Mouse (Mus musculus) myocyte (in vitro differentiated cells): ENCODE data around the gene Qrich2. TPM values are rescaled to one million over a fixed set of nuclear protein-coding genes. Genes with fewer than 3 reads are reported as not detected.
A peak's percentile ranks its signal among the peaks of the same experiment; 100 is the strongest.

ENCODE experiments used
- H3K27me3 ChIP-seq: one replicate; pipeline ENCODE4 v1.6.1; 2011; ENCODE audit not compliant: control insufficient read depth, insufficient read depth, insufficient read length
- H3K36me3 ChIP-seq: one replicate; pipeline ENCODE4 v1.6.1; 2011; ENCODE audit not compliant: control insufficient read depth, insufficient read depth
- H3K4me2 ChIP-seq: one replicate; pipeline ENCODE4 v1.6.1; 2011; ENCODE audit warnings: low read depth, control low read depth
- H3K4me3 ChIP-seq: one replicate; pipeline ENCODE4 v1.5.1; 2011; ENCODE audit warnings: mild to moderate bottlenecking, control low read depth, moderate library complexity
- H3K79me2 ChIP-seq: one replicate; pipeline ENCODE4 v1.6.1; 2011; ENCODE audit not compliant: control insufficient read depth, insufficient read depth
- H3ac ChIP-seq: one replicate; pipeline ENCODE4 v1.6.1; 2011; ENCODE audit not compliant: control insufficient read depth, insufficient read length
- CEBPB ChIP-seq: IDR thresholded peaks from 2 replicates; pipeline ENCODE4 v1.6.1; 2011; ENCODE audit warnings: mild to moderate bottlenecking, moderate library complexity; ENCODE audit not compliant: poor library complexity, insufficient read depth, severe bottlenecking
- E2F4 ChIP-seq: IDR thresholded peaks from one replicate; pipeline ENCODE4 v1.6.1; 2011; ENCODE audit warnings: mild to moderate bottlenecking, control low read depth, moderate library complexity; ENCODE audit not compliant: insufficient read depth
- MAX ChIP-seq: IDR thresholded peaks from one replicate; pipeline ENCODE4 v1.6.1; 2011; ENCODE audit warnings: low read depth, mild to moderate bottlenecking, control low read depth
- MYOD1 ChIP-seq, 3 experiments: IDR thresholded peaks; one replicate each; pipeline ENCODE4 v1.6.1; 2011; ENCODE audit warnings: control low read depth in 2 of 3, low read depth in 2 of 3, mild to moderate bottlenecking in 2 of 3, moderate library complexity in 1 of 3; ENCODE audit not compliant: insufficient read length in 2 of 3, control insufficient read depth in 1 of 3
- MYOG ChIP-seq, 3 experiments: IDR thresholded peaks; one replicate each; pipeline ENCODE4 v1.6.1; 2011; ENCODE audit warnings: control low read depth in 2 of 3, low read depth in 2 of 3, mild to moderate bottlenecking in 2 of 3; ENCODE audit not compliant: insufficient read length in 2 of 3, control insufficient read depth in 1 of 3, insufficient read depth in 1 of 3
- POLR2A ChIP-seq: IDR thresholded peaks from one replicate; pipeline ENCODE4 v1.6.1; 2011; ENCODE audit warnings: low read depth, mild to moderate bottlenecking, control low read depth, moderate library complexity; ENCODE audit not compliant: insufficient read length
- POLR2AphosphoS2 ChIP-seq: IDR thresholded peaks from one replicate; pipeline ENCODE4 v1.6.1; 2011; ENCODE audit warnings: low read depth, control low read depth; ENCODE audit not compliant: insufficient read length
- REST ChIP-seq: IDR thresholded peaks from one replicate; pipeline ENCODE4 v1.6.1; 2011; ENCODE audit warnings: mild to moderate bottlenecking, control low read depth, moderate library complexity; ENCODE audit not compliant: insufficient read depth, insufficient read length
- SRF ChIP-seq: IDR thresholded peaks from one replicate; pipeline ENCODE4 v1.6.1; 2011; ENCODE audit warnings: low read depth; ENCODE audit not compliant: control insufficient read depth, insufficient read length
- TCF12 ChIP-seq: IDR thresholded peaks from one replicate; pipeline ENCODE4 v1.6.1; 2011; ENCODE audit warnings: mild to moderate bottlenecking, control low read depth; ENCODE audit not compliant: poor library complexity, insufficient read depth, severe bottlenecking
- TCF3 ChIP-seq: IDR thresholded peaks from one replicate; pipeline ENCODE4 v1.6.1; 2011; ENCODE audit warnings: low read depth, control low read depth; ENCODE audit not compliant: insufficient read length
- USF1 ChIP-seq: IDR thresholded peaks from one replicate; pipeline ENCODE4 v1.6.1; 2011; ENCODE audit warnings: low read depth, mild to moderate bottlenecking, control low read depth, moderate library complexity
- polyA plus RNA-seq: library from polyadenylated mRNA; unstranded; fragments of >200 nt; fragmentation: generic; extraction: Trizol; gene quantifications from one replicate; pipeline ENCODE4 v1.2.1, GENCODE M21; 2012; ENCODE audit warnings: missing spikeins

Gene Qrich2
- polyA plus RNA-seq, 1 experiment: not detected

- Histone ChIP-seq H3ac (no peak overlapping the region), H3K79me2 (no peaks in the 10 kb centered on the region), H3K36me3 (no peaks in the 10 kb centered on the region), H3K27me3 (peaks cover 18% of the 10 kb centered on the region), H3K4me2 (no peak overlapping the region), H3K4me3 (no peak overlapping the region)
- TF ChIP-seq CEBPB: no peak
- TF ChIP-seq POLR2AphosphoS2: no peak
- no peak for TF ChIP-seq POLR2A
- no peak for TF ChIP-seq TCF12
- TF ChIP-seq SRF: no peak
- TF ChIP-seq REST: no peak
- no peak for TF ChIP-seq MAX
- TF ChIP-seq TCF3: no peak
- no peak for TF ChIP-seq USF1
- TF ChIP-seq MYOD1 (IDR thresholded peaks at IDR 0.05; ENCODE audit: control insufficient read depth in 1 of 3, insufficient read length in 2 of 3, low read depth in 2 of 3): no peak
- no peak for TF ChIP-seq E2F4
- no peak for TF ChIP-seq MYOG (IDR thresholded peaks at IDR 0.05; ENCODE audit: control insufficient read depth in 1 of 3, insufficient read depth in 1 of 3, insufficient read length in 2 of 3, low read depth in 2 of 3)
Observed at GRCm38 (mm10) chr11:116443311-116443710, 22.7 kb downstream of the Qrich2 start.

- H3K36me3 ChIP-seq: no peaks in the 10 kb centered on the region
- H3ac ChIP-seq: no peak overlapping the region
- peak; percentile 19 for TF ChIP-seq POLR2A
- TF ChIP-seq REST: no peak
- TF ChIP-seq MYOG (IDR thresholded peaks at IDR 0.05; ENCODE audit: control insufficient read depth in 1 of 3, insufficient read depth in 1 of 3, insufficient read length in 2 of 3, low read depth in 2 of 3): peak in 2 of 3 experiments; percentile 46 to 72
- peak; percentile 8 for TF ChIP-seq TCF3
- TF ChIP-seq MYOD1 (IDR thresholded peaks at IDR 0.05; ENCODE audit: control insufficient read depth in 1 of 3, insufficient read length in 2 of 3, low read depth in 2 of 3): peak in 2 of 3 experiments; percentile 54 to 66
- TF ChIP-seq CEBPB: no peak
- TF ChIP-seq SRF: no peak
- TF ChIP-seq USF1: no peak
- no peak overlapping the region for H3K4me2 ChIP-seq
- H3K27me3 ChIP-seq: peaks cover 13% of the 10 kb centered on the region
- H3K79me2 ChIP-seq: no peaks in the 10 kb centered on the region
- no peak overlapping the region for H3K4me3 ChIP-seq
Observed at GRCm38 (mm10) chr11:116442867-116443177, 23.2 kb downstream of the Qrich2 start.

- Histone ChIP-seq H3K36me3 (no peaks in the 10 kb centered on the region), H3K4me2 (no peak overlapping the region), H3K27me3 (peaks cover 8% of the 10 kb centered on the region), H3K4me3 (no peak overlapping the region), H3ac (no peak overlapping the region), H3K79me2 (no peaks in the 10 kb centered on the region)
- TF ChIP-seq TCF12 (no peak), MYOG (IDR thresholded peaks at IDR 0.05; ENCODE audit: control insufficient read depth in 1 of 3, insufficient read depth in 1 of 3, insufficient read length in 2 of 3, low read depth in 2 of 3) (no peak), CEBPB (no peak), POLR2AphosphoS2 (no peak), MYOD1 (IDR thresholded peaks at IDR 0.05; ENCODE audit: control insufficient read depth in 1 of 3, insufficient read length in 2 of 3, low read depth in 2 of 3) (no peak), MAX (no peak), POLR2A (no peak), SRF (no peak), TCF3 (no peak), USF1 (no peak), REST (no peak), E2F4 (no peak)
Observed at GRCm38 (mm10) chr11:116442129-116442866, 23.7 kb downstream of the Qrich2 start.

- peaks cover 11% of the 10 kb centered on the region for H3K79me2 ChIP-seq
- no peak overlapping the region for H3ac ChIP-seq
- H3K4me2 ChIP-seq: no peak overlapping the region
- H3K36me3 ChIP-seq: no peaks in the 10 kb centered on the region
- peak; percentile 16 for TF ChIP-seq POLR2A
- peak; percentile 58 for TF ChIP-seq POLR2AphosphoS2
- TF ChIP-seq MAX: no peak
- H3K27me3 ChIP-seq: no peaks in the 10 kb centered on the region
- no peak overlapping the region for H3K4me3 ChIP-seq
Observed at GRCm38 (mm10) chr11:116440408-116441068, 25.5 kb downstream of the Qrich2 start.
